Mouse (Mus musculus): ENCODE data around the gene Cbfa2t3.

- no peak for TF ChIP-seq EP300 (IDR thresholded peaks at IDR 0.05; ENCODE audit: low read depth)
- TF ChIP-seq CTCF (IDR thresholded peaks at IDR 0.05; ENCODE audit: low read depth): no peak
Observed at GRCm38 (mm10) chr8:122637230-122637629, 61.7 kb downstream of the Cbfa2t3 start.

Measured in liver, embryonic 14.5 days (tissue).